Mouse (Mus musculus) myocyte (in vitro differentiated cells): ENCODE data around the gene Chrd. TPM values are rescaled to one million over a fixed set of nuclear protein-coding genes. Genes with fewer than 3 reads are reported as not detected.

Experiments used
- H3K27me3 ChIP-seq: one replicate; pipeline ENCODE4 v1.6.1; 2011; ENCODE audit not compliant: control insufficient read depth, insufficient read depth, insufficient read length
- H3K36me3 ChIP-seq: one replicate; pipeline ENCODE4 v1.6.1; 2011; ENCODE audit not compliant: control insufficient read depth, insufficient read depth
- H3K4me2 ChIP-seq: one replicate; pipeline ENCODE4 v1.6.1; 2011; ENCODE audit warnings: low read depth, control low read depth
- H3K4me3 ChIP-seq: one replicate; pipeline ENCODE4 v1.5.1; 2011; ENCODE audit warnings: mild to moderate bottlenecking, control low read depth, moderate library complexity
- H3K79me2 ChIP-seq: one replicate; pipeline ENCODE4 v1.6.1; 2011; ENCODE audit not compliant: control insufficient read depth, insufficient read depth
- H3ac ChIP-seq: one replicate; pipeline ENCODE4 v1.6.1; 2011; ENCODE audit not compliant: control insufficient read depth, insufficient read length
- CEBPB ChIP-seq: IDR thresholded peaks from 2 replicates; pipeline ENCODE4 v1.6.1; 2011; ENCODE audit warnings: mild to moderate bottlenecking, moderate library complexity; ENCODE audit not compliant: poor library complexity, insufficient read depth, severe bottlenecking
- E2F4 ChIP-seq: IDR thresholded peaks from one replicate; pipeline ENCODE4 v1.6.1; 2011; ENCODE audit warnings: mild to moderate bottlenecking, control low read depth, moderate library complexity; ENCODE audit not compliant: insufficient read depth
- MAX ChIP-seq: IDR thresholded peaks from one replicate; pipeline ENCODE4 v1.6.1; 2011; ENCODE audit warnings: low read depth, mild to moderate bottlenecking, control low read depth
- MYOD1 ChIP-seq, 3 experiments: IDR thresholded peaks; one replicate each; pipeline ENCODE4 v1.6.1; 2011; ENCODE audit warnings: control low read depth in 2 of 3, low read depth in 2 of 3, mild to moderate bottlenecking in 2 of 3, moderate library complexity in 1 of 3; ENCODE audit not compliant: insufficient read length in 2 of 3, control insufficient read depth in 1 of 3
- MYOG ChIP-seq, 3 experiments: IDR thresholded peaks; one replicate each; pipeline ENCODE4 v1.6.1; 2011; ENCODE audit warnings: control low read depth in 2 of 3, low read depth in 2 of 3, mild to moderate bottlenecking in 2 of 3; ENCODE audit not compliant: insufficient read length in 2 of 3, control insufficient read depth in 1 of 3, insufficient read depth in 1 of 3
- POLR2A ChIP-seq: IDR thresholded peaks from one replicate; pipeline ENCODE4 v1.6.1; 2011; ENCODE audit warnings: low read depth, mild to moderate bottlenecking, control low read depth, moderate library complexity; ENCODE audit not compliant: insufficient read length
- POLR2AphosphoS2 ChIP-seq: IDR thresholded peaks from one replicate; pipeline ENCODE4 v1.6.1; 2011; ENCODE audit warnings: low read depth, control low read depth; ENCODE audit not compliant: insufficient read length
- REST ChIP-seq: IDR thresholded peaks from one replicate; pipeline ENCODE4 v1.6.1; 2011; ENCODE audit warnings: mild to moderate bottlenecking, control low read depth, moderate library complexity; ENCODE audit not compliant: insufficient read depth, insufficient read length
- SRF ChIP-seq: IDR thresholded peaks from one replicate; pipeline ENCODE4 v1.6.1; 2011; ENCODE audit warnings: low read depth; ENCODE audit not compliant: control insufficient read depth, insufficient read length
- TCF12 ChIP-seq: IDR thresholded peaks from one replicate; pipeline ENCODE4 v1.6.1; 2011; ENCODE audit warnings: mild to moderate bottlenecking, control low read depth; ENCODE audit not compliant: poor library complexity, insufficient read depth, severe bottlenecking
- TCF3 ChIP-seq: IDR thresholded peaks from one replicate; pipeline ENCODE4 v1.6.1; 2011; ENCODE audit warnings: low read depth, control low read depth; ENCODE audit not compliant: insufficient read length
- USF1 ChIP-seq: IDR thresholded peaks from one replicate; pipeline ENCODE4 v1.6.1; 2011; ENCODE audit warnings: low read depth, mild to moderate bottlenecking, control low read depth, moderate library complexity
- polyA plus RNA-seq: library from polyadenylated mRNA; unstranded; fragments of >200 nt; fragmentation: generic; extraction: Trizol; gene quantifications from one replicate; pipeline ENCODE4 v1.2.1, GENCODE M21; 2012; ENCODE audit warnings: missing spikeins

The Chrd gene
- polyA plus RNA-seq, 1 experiment, result 14.0 TPM

DNA sequence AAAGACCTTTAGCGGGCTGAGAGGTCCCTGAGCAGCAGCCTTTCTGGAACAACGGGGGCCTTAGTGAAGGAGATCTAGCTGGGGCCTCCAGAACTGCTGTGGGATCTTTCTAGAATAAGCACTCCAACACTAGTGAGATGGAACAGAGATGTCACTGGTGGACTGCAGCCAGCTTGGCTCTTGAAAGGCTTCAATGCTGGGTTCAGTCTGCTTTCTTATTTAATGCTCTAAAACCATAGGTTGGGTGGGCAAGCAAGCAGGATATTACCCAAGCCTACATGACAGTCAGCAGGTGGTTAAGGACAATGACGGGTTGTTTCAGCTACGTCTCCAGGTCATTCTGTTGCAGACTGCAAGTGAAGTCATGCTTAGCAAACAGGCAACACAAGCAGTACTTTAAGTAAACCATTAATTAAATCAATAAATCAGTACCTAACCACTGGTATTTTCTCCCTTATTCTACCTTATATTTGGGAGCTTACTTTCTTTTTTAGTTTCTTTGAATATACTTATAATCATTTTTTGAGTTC lies 48.2 kb downstream of the Chrd start:
- TF ChIP-seq SRF, result no peak
- no peak for TF ChIP-seq MAX
- TF ChIP-seq CEBPB, result no peak
- TF ChIP-seq TCF3, result no peak
- no peak for TF ChIP-seq USF1
- no peak overlapping the region for H3K4me2 ChIP-seq

GRCm38 (mm10) chr16:20783891-20784290 lies 51.0 kb downstream of the Chrd start:
- Histone ChIP-seq H3K4me2 (no peak overlapping the region), H3K79me2 (no peaks in the 10 kb centered on the region), H3K36me3 (no peaks in the 10 kb centered on the region), H3ac (no peak overlapping the region), H3K27me3 (no peaks in the 10 kb centered on the region), H3K4me3 (no peak overlapping the region)
- TF ChIP-seq REST (no peak), POLR2AphosphoS2 (no peak), POLR2A (no peak), TCF3 (no peak), MYOD1 (IDR thresholded peaks at IDR 0.05; ENCODE audit: control insufficient read depth in 1 of 3, insufficient read length in 2 of 3, low read depth in 2 of 3) (no peak), E2F4 (no peak), MAX (no peak), CEBPB (no peak), SRF (no peak), USF1 (no peak), TCF12 (no peak)

More for the DNA sequence above, 48.2 kb downstream of the Chrd start:
- no peak overlapping the region for H3K4me3 ChIP-seq
- H3K79me2 ChIP-seq, result no peaks in the 10 kb centered on the region
- no peak overlapping the region for H3ac ChIP-seq
- no peaks in the 10 kb centered on the region for H3K27me3 ChIP-seq
- no peaks in the 10 kb centered on the region for H3K36me3 ChIP-seq

DNA sequence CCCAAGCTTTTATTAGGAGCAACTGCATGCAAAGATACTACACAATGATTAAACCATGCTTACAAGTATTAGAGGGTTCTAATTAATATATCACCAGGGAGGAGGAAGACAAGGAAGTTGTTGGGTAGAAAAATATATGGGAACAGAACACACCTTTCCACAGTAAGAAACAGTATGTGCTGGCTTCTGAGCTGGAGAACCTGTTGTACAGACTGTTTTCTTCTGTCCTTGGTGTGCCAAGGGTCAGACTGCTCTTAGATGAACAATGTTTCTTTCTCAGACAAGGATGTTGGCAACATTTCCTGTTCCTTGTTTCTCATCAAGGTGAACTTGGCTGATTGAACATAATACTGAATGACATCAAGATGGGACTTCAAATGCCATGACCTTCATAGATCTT lies 51.8 kb downstream of the Chrd start:
- Histone ChIP-seq H3K4me2 (no peak overlapping the region), H3ac (no peak overlapping the region), H3K4me3 (no peak overlapping the region), H3K27me3 (no peaks in the 10 kb centered on the region), H3K79me2 (no peaks in the 10 kb centered on the region), H3K36me3 (no peaks in the 10 kb centered on the region)
- no peak for TF ChIP-seq REST
- TF ChIP-seq USF1, result no peak
- no peak for TF ChIP-seq SRF
- no peak for TF ChIP-seq MYOG (IDR thresholded peaks at IDR 0.05; ENCODE audit: control insufficient read depth in 1 of 3, insufficient read depth in 1 of 3, insufficient read length in 2 of 3, low read depth in 2 of 3)
- TF ChIP-seq E2F4, result no peak
- no peak for TF ChIP-seq TCF3
- no peak for TF ChIP-seq POLR2AphosphoS2
- TF ChIP-seq TCF12, result no peak
- TF ChIP-seq CEBPB, result no peak
- TF ChIP-seq MAX, result no peak
- TF ChIP-seq POLR2A, result no peak
- TF ChIP-seq MYOD1 (IDR thresholded peaks at IDR 0.05; ENCODE audit: control insufficient read depth in 1 of 3, insufficient read length in 2 of 3, low read depth in 2 of 3), result no peak

- Histone ChIP-seq H3K27me3 (no peaks in the 10 kb centered on the region), H3ac (no peak overlapping the region), H3K79me2 (no peaks in the 10 kb centered on the region), H3K4me2 (no peak overlapping the region), H3K4me3 (no peak overlapping the region), H3K36me3 (no peaks in the 10 kb centered on the region)
- no peak for TF ChIP-seq CEBPB
- TF ChIP-seq E2F4, result no peak
- no peak for TF ChIP-seq TCF12
- no peak for TF ChIP-seq MAX
- TF ChIP-seq MYOG (IDR thresholded peaks at IDR 0.05; ENCODE audit: control insufficient read depth in 1 of 3, insufficient read depth in 1 of 3, insufficient read length in 2 of 3, low read depth in 2 of 3), result no peak
- TF ChIP-seq SRF, result no peak
- no peak for TF ChIP-seq REST
- no peak for TF ChIP-seq MYOD1 (IDR thresholded peaks at IDR 0.05; ENCODE audit: control insufficient read depth in 1 of 3, insufficient read length in 2 of 3, low read depth in 2 of 3)
- TF ChIP-seq TCF3, result no peak
- no peak for TF ChIP-seq USF1
Measured at GRCm38 (mm10) chr16:20786556-20786955, 53.6 kb downstream of the Chrd start.

DNA sequence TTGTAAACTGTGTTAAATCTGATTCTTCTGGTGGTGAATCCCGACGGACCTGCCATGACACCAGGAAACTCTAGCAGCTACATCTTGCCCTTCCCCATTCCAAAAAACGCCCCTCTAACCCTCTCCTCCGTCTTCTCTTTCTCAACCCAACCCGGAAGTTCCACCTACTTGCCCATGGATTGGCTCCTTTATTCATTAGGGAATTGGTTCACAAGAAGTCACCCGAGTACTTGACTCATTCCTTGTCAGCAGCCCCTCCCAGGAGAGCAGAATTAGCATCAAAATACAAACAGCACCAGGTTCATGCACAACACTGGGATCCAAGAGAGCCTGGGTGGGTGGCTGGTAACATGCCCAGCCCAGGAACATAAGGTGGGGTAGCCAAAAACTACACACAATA lies 58.9 kb downstream of the Chrd start:
- Histone ChIP-seq H3ac (no peak overlapping the region), H3K4me3 (no peak overlapping the region), H3K36me3 (no peaks in the 10 kb centered on the region), H3K79me2 (no peaks in the 10 kb centered on the region), H3K27me3 (no peaks in the 10 kb centered on the region), H3K4me2 (no peak overlapping the region)
- TF ChIP-seq TCF12, result no peak
- TF ChIP-seq MYOG (IDR thresholded peaks at IDR 0.05; ENCODE audit: control insufficient read depth in 1 of 3, insufficient read depth in 1 of 3, insufficient read length in 2 of 3, low read depth in 2 of 3), result no peak
- TF ChIP-seq POLR2A, result no peak
- TF ChIP-seq MYOD1 (IDR thresholded peaks at IDR 0.05; ENCODE audit: control insufficient read depth in 1 of 3, insufficient read length in 2 of 3, low read depth in 2 of 3), result no peak

Other genes with a start within 250 kb of the Chrd start
- 94.7 TPM for gene Eif2b5, start 234.3 kb upstream of the Chrd start, polyA plus RNA-seq
- gene Dvl3, start 216.1 kb upstream of the Chrd start, polyA plus RNA-seq, result 32.9 TPM
- 446 TPM for gene Ap2m1, start 197.6 kb upstream of the Chrd start, polyA plus RNA-seq
- gene Abcf3, start 184.6 kb upstream of the Chrd start, polyA plus RNA-seq, result 50.2 TPM
- gene Vwa5b2, start 143.7 kb upstream of the Chrd start, polyA plus RNA-seq, result 0.04 TPM
- gene Eef1akmt4, start 121.5 kb upstream of the Chrd start, polyA plus RNA-seq, result 19.1 TPM
- 0.04 TPM for gene Gm49333, start 121.5 kb upstream of the Chrd start, polyA plus RNA-seq
- gene Alg3, start 121.4 kb upstream of the Chrd start, polyA plus RNA-seq, result 36.8 TPM
- 9.4 TPM for gene Camk2n2, start 111.8 kb upstream of the Chrd start, polyA plus RNA-seq
- gene Ece2, start 103.3 kb upstream of the Chrd start, polyA plus RNA-seq, result 2.6 TPM
- 285 TPM for gene Psmd2, start 81.5 kb upstream of the Chrd start, polyA plus RNA-seq
- 232 TPM for gene Eif4g1, start 64.8 kb upstream of the Chrd start, polyA plus RNA-seq
- 0.62 TPM for gene Fam131a, start 39.9 kb upstream of the Chrd start, polyA plus RNA-seq
- gene Polr2h, start 15.5 kb upstream of the Chrd start, polyA plus RNA-seq, result 60.5 TPM
- 4.4 TPM for gene Clcn2, start 15.4 kb upstream of the Chrd start, polyA plus RNA-seq
- 1.4 TPM for gene Thpo, start 1.4 kb downstream of the Chrd start, polyA plus RNA-seq